Mouse (Mus musculus) kidney, postnatal 0 days (tissue): ENCODE data around the gene Srgap2. TPM values are rescaled to one million over a fixed set of nuclear protein-coding genes. Genes with fewer than 3 reads are reported as not detected.
A peak's percentile ranks its signal among the peaks of the same experiment; 100 is the strongest.

Experiments used
- ATAC-seq: fragments of 200-750 bp; cut with Nextera tagmentation; replicated peaks from 2 replicates; pipeline ENCODE4 v1.8.0; 2017; ENCODE audit warnings: low read depth, moderate number of reproducible peaks, moderate TSS enrichment, moderate library complexity; ENCODE audit not compliant: low FRiP score
- DNase-seq: peaks from one replicate; pipeline ENCODE4 v3.0.0-alpha.2; 2016; ENCODE audit warnings: low spot score
- H3K27ac ChIP-seq: fragments of 300-500 bp; sonication (generic); 2 replicates; pipeline ENCODE4 v1.5.1; 2014; ENCODE audit warnings: mild to moderate bottlenecking
- H3K27me3 ChIP-seq: fragments of 300-500 bp; sonication (generic); 2 replicates; pipeline ENCODE4 v1.6.1; 2014; ENCODE audit warnings: low read length, mixed read lengths; ENCODE audit not compliant: insufficient read depth
- H3K36me3 ChIP-seq: fragments of 300-500 bp; sonication (generic); 2 replicates; pipeline ENCODE4 v1.6.1; 2014; ENCODE audit warnings: low read length, mixed read lengths; ENCODE audit not compliant: insufficient read depth
- H3K4me1 ChIP-seq: fragments of 300-500 bp; sonication (generic); replicated peaks from 2 replicates; pipeline ENCODE4 v1.6.1; 2014; ENCODE audit warnings: antibody characterized with exemption, low read length, mixed read lengths; ENCODE audit not compliant: insufficient read depth
- H3K4me2 ChIP-seq: fragments of 300-500 bp; sonication (generic); 2 replicates; pipeline ENCODE4 v1.6.1; 2014; ENCODE audit warnings: mild to moderate bottlenecking, low read length, moderate library complexity, mixed read lengths
- H3K4me3 ChIP-seq: fragments of 300-500 bp; sonication (generic); replicated peaks from 2 replicates; pipeline ENCODE4 v1.5.1; 2014; ENCODE audit warnings: low read depth, low read length
- H3K9ac ChIP-seq: fragments of 300-500 bp; sonication (generic); 2 replicates; pipeline ENCODE4 v1.6.1; 2014; ENCODE audit warnings: low read depth, low read length
- H3K9me3 ChIP-seq: fragments of 300-500 bp; sonication (generic); replicated peaks from 2 replicates; pipeline ENCODE4 v1.6.1; 2016; ENCODE audit warnings: low read length, inconsistent platforms, mixed read lengths
- CTCF ChIP-seq: IDR thresholded peaks from 2 replicates; pipeline ENCODE4 v1.5.1; 2016; ENCODE audit warnings: antibody characterized with exemption, low read depth, mild to moderate bottlenecking, moderate library complexity
- WGBS: fragments of 180-500 bp; shearing (Covaris S2); extraction: QIAGEN DNeasy Blood & Tissue Kit; methylation state at CpG from one replicate; pipeline ENCODE4 v1.1.7; 2014; 5-methylcytosine and 5-hydroxymethylcytosine counted together
- polyA plus RNA-seq: library from polyadenylated mRNA; unstranded; fragments of >200 nt; fragmentation: Nextera tagmentation; extraction: Ambion mirVana; gene quantifications from 2 replicates; pipeline ENCODE4 v1.2.1, GENCODE M21; 2015

The Srgap2 gene
- polyA plus RNA-seq, 1 experiment from 2014 or later: 6.9 TPM

DNA sequence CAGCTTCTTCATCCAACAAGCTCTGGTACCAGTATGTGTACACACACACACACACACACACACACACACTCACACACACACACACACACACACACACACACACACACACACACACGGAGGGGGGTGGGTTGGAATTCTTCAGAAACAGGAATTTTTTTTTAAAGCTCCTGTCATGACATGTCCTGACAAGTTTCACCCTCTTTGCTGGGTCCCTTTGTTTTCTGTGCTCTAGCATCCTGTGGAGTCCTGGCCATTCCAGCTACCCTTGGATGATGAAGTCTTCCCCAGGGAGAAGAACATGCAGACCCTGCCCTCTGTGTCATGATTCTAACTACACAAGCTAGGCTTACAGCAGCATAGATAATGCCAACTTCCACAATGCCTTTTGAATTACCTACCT lies 13.0 kb downstream of the Srgap2 start:
- Histone ChIP-seq H3K4me2 (no peak overlapping the region), H3K9ac (no peak overlapping the region), H3K36me3 (no peaks in the 10 kb centered on the region), H3K27ac (no peak overlapping the region), H3K4me1 (0 out of 2 replicates have a peak, but pooled peaks cover 4% of the 10 kb centered on the region), H3K9me3 (no peaks in the 10 kb centered on the region), H3K27me3 (no peaks in the 10 kb centered on the region), H3K4me3 (no peak overlapping the region)
- no peak for ATAC-seq
- no peak for DNase-seq
- no peak for TF ChIP-seq CTCF
- 55% methylated on average over 1 of the region's 1 CpGs for WGBS

DNA sequence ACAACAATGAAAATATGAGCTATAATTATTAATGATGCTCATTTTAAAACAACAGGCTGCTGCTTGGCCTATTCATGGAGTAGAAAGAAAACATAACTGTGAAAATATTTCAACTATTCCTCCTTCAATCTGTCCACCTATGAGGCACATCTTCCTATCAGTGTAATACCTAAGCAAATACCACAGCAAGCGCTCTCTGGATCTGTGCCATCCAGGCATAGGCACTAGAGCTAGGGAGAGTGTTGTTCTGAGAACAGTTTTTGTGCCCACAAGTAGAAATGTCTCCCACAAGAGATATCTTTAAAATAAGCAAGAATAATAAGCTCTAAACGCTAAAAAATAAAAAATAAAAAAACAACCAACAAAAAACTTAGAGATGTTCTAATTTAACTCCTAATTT lies 14.0 kb downstream of the Srgap2 start:
- TF ChIP-seq CTCF: no peak
- H3K9me3 ChIP-seq: no peaks in the 10 kb centered on the region
- 0 out of 2 replicates have a peak, but pooled peaks cover 4% of the 10 kb centered on the region for H3K4me1 ChIP-seq
- no peak overlapping the region for H3K9ac ChIP-seq
- H3K27me3 ChIP-seq: no peaks in the 10 kb centered on the region
- no peaks in the 10 kb centered on the region for H3K36me3 ChIP-seq
- WGBS: 90% methylated on average over 2 of the region's 2 CpGs
- no peak overlapping the region for H3K4me3 ChIP-seq
- no peak overlapping the region for H3K27ac ChIP-seq
- H3K4me2 ChIP-seq: no peak overlapping the region
- ATAC-seq: no peak
- DNase-seq: no peak

DNA sequence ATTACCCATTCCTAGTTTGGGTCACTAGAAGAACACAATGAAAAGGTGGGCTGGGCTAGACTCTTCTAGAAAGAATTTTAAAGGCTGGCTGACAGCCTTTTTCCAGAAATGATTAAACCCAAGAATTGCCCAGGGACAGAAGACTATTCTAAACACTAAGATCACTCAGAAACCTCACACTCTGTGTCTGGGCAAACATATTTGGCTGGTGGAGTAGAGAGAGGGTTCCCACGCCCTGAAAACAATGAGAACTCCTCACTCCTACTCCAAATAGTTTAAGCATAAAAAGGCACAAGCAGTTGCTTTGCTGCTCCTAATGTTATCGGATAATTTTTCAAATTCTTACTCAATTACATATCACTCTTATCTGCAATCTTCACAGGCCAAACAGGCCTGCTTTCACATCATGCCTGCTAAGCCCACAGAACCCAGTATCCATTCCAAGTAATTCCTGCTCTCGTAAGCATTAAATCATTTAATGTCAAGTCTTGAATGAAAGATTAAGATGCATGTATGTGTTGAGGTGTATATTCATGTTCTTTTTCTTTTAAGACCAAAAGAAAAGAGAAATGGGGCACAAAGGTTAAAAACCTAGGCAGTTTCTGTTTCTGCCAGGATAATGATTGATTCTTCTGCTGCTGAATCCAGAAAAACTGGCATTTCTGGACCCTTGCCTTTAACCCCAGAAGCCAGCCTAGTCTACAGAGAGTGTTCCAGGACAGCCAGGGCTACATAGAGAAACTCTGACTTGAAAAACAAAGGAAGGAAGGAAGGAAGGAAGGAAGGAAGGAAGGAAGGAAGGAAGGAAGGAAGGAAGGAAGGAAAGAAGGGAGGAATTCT lies 15.3 kb downstream of the Srgap2 start:
- no peaks in the 10 kb centered on the region for H3K36me3 ChIP-seq
- no peak overlapping the region for H3K4me2 ChIP-seq
- 0 out of 2 replicates have a peak overlapping the region, but pooled peaks have one; percentile 31 for H3K27ac ChIP-seq
- H3K9me3 ChIP-seq: no peaks in the 10 kb centered on the region
- H3K4me3 ChIP-seq: no peak overlapping the region
- H3K4me1 ChIP-seq: 0 out of 2 replicates have a peak, but pooled peaks cover 4% of the 10 kb centered on the region
- TF ChIP-seq CTCF: no peak
- DNase-seq (no peak), ATAC-seq (no peak)
- 77% methylated on average over 3 of the region's 3 CpGs for WGBS
- no peak overlapping the region for H3K9ac ChIP-seq
- H3K27me3 ChIP-seq: no peaks in the 10 kb centered on the region

DNA sequence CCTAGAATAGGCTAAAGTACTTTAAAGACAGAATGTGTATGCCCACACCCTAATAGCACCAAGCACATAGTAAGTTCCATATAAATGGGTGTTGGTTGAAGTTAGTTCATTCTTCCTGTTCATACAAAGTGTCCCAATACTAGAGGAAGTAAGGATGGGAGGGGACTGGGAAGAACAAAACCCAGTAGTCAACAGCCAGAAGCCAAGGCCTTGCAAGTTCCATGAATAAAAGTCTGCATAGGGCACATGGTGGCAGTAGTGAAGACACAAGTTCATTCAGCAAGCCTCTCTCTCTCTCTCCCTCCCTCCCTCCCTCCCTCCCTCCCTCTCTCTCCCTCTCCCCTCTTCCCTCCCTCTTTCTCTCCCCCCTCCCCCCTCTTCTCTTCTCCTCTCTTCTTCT lies 16.0 kb downstream of the Srgap2 start:
- Histone ChIP-seq H3K4me2 (no peak overlapping the region), H3K9ac (no peak overlapping the region), H3K36me3 (no peaks in the 10 kb centered on the region), H3K4me3 (no peak overlapping the region), H3K9me3 (no peaks in the 10 kb centered on the region), H3K4me1 (0 out of 2 replicates have a peak, but pooled peaks cover 4% of the 10 kb centered on the region), H3K27ac (no peak overlapping the region), H3K27me3 (no peaks in the 10 kb centered on the region)
- no peak for ATAC-seq
- no peak for DNase-seq
- no peak for TF ChIP-seq CTCF

DNA sequence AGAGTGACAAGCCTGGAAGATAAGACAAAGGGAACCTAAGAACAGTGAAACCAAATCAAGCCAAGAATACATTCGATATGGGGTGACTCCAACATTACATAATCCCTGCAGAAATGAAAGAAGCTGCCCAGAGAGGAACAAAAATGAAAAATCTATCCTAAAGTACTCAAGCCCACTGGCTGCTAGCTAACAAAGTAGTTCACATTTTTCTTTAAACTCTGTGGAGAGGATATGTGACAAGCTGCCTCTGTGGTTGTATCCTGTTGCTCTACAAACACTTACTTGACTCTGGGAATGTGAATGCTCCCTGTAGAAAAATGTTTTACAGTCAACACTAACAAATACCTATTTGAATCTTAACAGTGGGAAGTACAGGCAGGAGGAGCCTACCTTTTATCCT lies 25.5 kb downstream of the Srgap2 start:
- H3K4me2 ChIP-seq: no peak overlapping the region
- DNase-seq (no peak), ATAC-seq (no peak)
- H3K4me3 ChIP-seq: no peak overlapping the region
- no peaks in the 10 kb centered on the region for H3K4me1 ChIP-seq
- no peak overlapping the region for H3K9ac ChIP-seq
- 82% methylated on average over 1 of the region's 1 CpGs for WGBS
- no peaks in the 10 kb centered on the region for H3K9me3 ChIP-seq
- no peak for TF ChIP-seq CTCF
- H3K27me3 ChIP-seq: no peaks in the 10 kb centered on the region
- no peaks in the 10 kb centered on the region for H3K36me3 ChIP-seq
- no peak overlapping the region for H3K27ac ChIP-seq

DNA sequence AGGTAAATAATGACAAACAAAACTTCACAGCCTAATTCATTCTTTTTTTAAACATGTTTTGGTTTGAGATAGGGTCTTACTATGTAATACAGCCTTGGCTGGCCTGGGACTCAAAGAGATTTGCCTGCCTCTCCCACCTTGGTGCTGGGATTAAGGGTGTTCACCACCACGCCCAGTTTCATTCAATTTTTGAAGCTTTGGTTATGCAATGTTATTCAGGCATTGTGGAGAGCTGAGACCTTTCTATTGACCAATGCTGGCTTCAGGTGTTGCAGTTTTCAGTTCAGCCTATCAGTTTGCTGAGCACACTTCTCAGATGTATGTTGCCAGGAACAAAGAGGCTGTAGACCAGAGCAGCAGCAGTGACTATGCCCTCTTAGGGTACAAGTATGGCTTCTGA lies 28.9 kb downstream of the Srgap2 start:
- H3K27me3 ChIP-seq: no peaks in the 10 kb centered on the region
- H3K9me3 ChIP-seq: no peaks in the 10 kb centered on the region
- no peak overlapping the region for H3K4me2 ChIP-seq
- no peak for DNase-seq
- H3K36me3 ChIP-seq: no peaks in the 10 kb centered on the region
- no peak overlapping the region for H3K4me3 ChIP-seq
- no peak overlapping the region for H3K9ac ChIP-seq
- no peak for TF ChIP-seq CTCF
- 0 out of 2 replicates have a peak, but pooled peaks cover 4% of the 10 kb centered on the region for H3K4me1 ChIP-seq
- no peak overlapping the region for H3K27ac ChIP-seq
- WGBS: 90% methylated on average over 1 of the region's 1 CpGs
- no peak for ATAC-seq
